Mouse (Mus musculus) ES-E14 (cell line): ENCODE data around the gene Arf3.

Experiments used
- CHD2 ChIP-seq: IDR thresholded peaks from 2 replicates; pipeline ENCODE4 v1.6.1; 2014; ENCODE audit warnings: mild to moderate bottlenecking, low read depth, low read length, inconsistent platforms
- HCFC1 ChIP-seq: IDR thresholded peaks from 2 replicates; pipeline ENCODE4 v1.6.1; 2012; ENCODE audit warnings: low read length, inconsistent platforms, borderline replicate concordance; ENCODE audit not compliant: insufficient read depth
- MAFK ChIP-seq: IDR thresholded peaks from 2 replicates; pipeline ENCODE4 v1.6.1; 2014; ENCODE audit warnings: mild to moderate bottlenecking, low read depth, low read length, inconsistent platforms; ENCODE audit not compliant: insufficient read depth
- ZC3H11A ChIP-seq: IDR thresholded peaks from 2 replicates; pipeline ENCODE4 v1.6.1; 2012; ENCODE audit warnings: low read depth, mild to moderate bottlenecking, inconsistent platforms, low read length, borderline replicate concordance
- ZNF384 ChIP-seq: IDR thresholded peaks from 2 replicates; pipeline ENCODE4 v1.6.1; 2012; ENCODE audit warnings: low read depth, low read length, inconsistent platforms

DNA sequence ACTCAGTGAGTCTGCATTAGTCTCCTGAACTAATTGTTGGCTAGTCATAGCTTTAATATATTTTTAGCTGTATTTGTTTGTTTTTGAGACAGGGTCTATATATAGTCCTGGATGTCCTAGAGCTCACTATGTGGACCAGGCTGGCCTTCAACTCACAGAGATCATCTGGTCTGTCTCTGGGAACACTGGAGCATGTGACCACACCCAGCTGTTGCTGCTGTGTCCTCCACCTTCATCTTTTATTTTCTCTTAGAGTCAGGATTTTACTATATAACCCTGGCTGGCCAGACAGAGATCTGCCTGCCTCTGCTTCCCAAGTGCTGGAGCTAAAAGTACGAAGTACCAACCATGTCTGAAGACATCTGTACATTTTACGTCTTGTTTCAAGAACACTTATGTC is 13.9 kb downstream of the Arf3 start:
- no peak for TF ChIP-seq MAFK
- TF ChIP-seq ZNF384 = no peak
- no peak for TF ChIP-seq ZC3H11A
- no peak for TF ChIP-seq HCFC1
- TF ChIP-seq CHD2 = no peak
